Mouse (Mus musculus) CH12.LX (cell line): ENCODE measurements around the gene Nhsl1. TPM values are rescaled to one million over a fixed set of nuclear protein-coding genes. Genes with fewer than 3 reads are reported as not detected.

Experiments used
- DNase-seq: peaks from one replicate; pipeline ENCODE4 v3.0.0-alpha.2; 2013; ENCODE audit errors: extremely low read depth
- H3K27ac ChIP-seq: 2 replicates; pipeline ENCODE4 v1.5.1; 2012; ENCODE audit warnings: low read depth, mild to moderate bottlenecking, control low read depth, moderate library complexity; ENCODE audit not compliant: insufficient read depth
- H3K27me3 ChIP-seq: replicated peaks from 2 replicates; pipeline ENCODE3; 2012; ENCODE audit warnings: inconsistent platforms
- H3K36me3 ChIP-seq, 2 experiments: replicated peaks in 1 of 2; 2 replicates each; pipeline versions ENCODE3 to v1.6.1; 2012; ENCODE audit warnings: inconsistent platforms in 1 of 2, low read length in 1 of 2, mild to moderate bottlenecking in 1 of 2, mixed read lengths in 1 of 2, moderate library complexity in 1 of 2; ENCODE audit not compliant: control insufficient read depth in 1 of 2, insufficient read depth in 1 of 2
- H3K4me1 ChIP-seq, 2 experiments: 2 replicates each; pipeline ENCODE4 v1.6.1; 2012; ENCODE audit warnings: inconsistent platforms in 1 of 2, moderate library complexity in 1 of 2; ENCODE audit not compliant: insufficient read depth in 2 of 2, control insufficient read depth in 1 of 2
- H3K4me2 ChIP-seq: 2 replicates; pipeline ENCODE4 v1.6.1; 2012; ENCODE audit warnings: low read depth, mild to moderate bottlenecking, control low read depth; ENCODE audit not compliant: poor library complexity, insufficient read depth, severe bottlenecking
- H3K4me3 ChIP-seq, 3 experiments: fragments of 150-350 bp in 1 of 3; sonication (generic) in 1 of 3; replicated peaks in 1 of 3; 2 replicates each; pipeline versions ENCODE3 to v1.5.1; 2011 to 2012; ENCODE audit warnings: low read depth in 2 of 3, low read length in 2 of 3, mild to moderate bottlenecking in 2 of 3, moderate library complexity in 2 of 3, control low read depth in 1 of 3, improper control_type of control experiment in 1 of 3, inconsistent platforms in 1 of 3, mixed read lengths in 1 of 3; ENCODE audit not compliant: poor library complexity in 1 of 3
- H3K79me2 ChIP-seq: replicated peaks from 2 replicates; pipeline ENCODE4 v1.6.1; 2012; ENCODE audit warnings: mild to moderate bottlenecking, moderate library complexity; ENCODE audit not compliant: control insufficient read depth, poor library complexity, insufficient read depth, severe bottlenecking; ENCODE audit errors: extremely low read depth
- H3K9ac ChIP-seq: 2 replicates; pipeline ENCODE4 v1.6.1; 2012; ENCODE audit warnings: low read depth, mild to moderate bottlenecking, control low read depth, moderate library complexity; ENCODE audit not compliant: insufficient read depth
- H3K9me3 ChIP-seq: replicated peaks from 2 replicates; pipeline ENCODE3; 2012; ENCODE audit warnings: low read length, inconsistent platforms, mixed read lengths
- BHLHE40 ChIP-seq: IDR thresholded peaks from 2 replicates; pipeline ENCODE4 v1.6.1; 2011; ENCODE audit warnings: mild to moderate bottlenecking, low read depth, low read length, improper control_type of control experiment
- CHD1 ChIP-seq: IDR thresholded peaks from 2 replicates; pipeline ENCODE4 v1.6.1; 2012; ENCODE audit warnings: low read depth, low read length, improper control_type of control experiment, inconsistent platforms
- CHD2 ChIP-seq: IDR thresholded peaks from 2 replicates; pipeline ENCODE4 v1.6.1; 2011; ENCODE audit warnings: low read length, improper control_type of control experiment
- CTCF ChIP-seq, 2 experiments: IDR thresholded peaks in 1 of 2; conservative IDR thresholded peaks in 1 of 2; 2 replicates each; pipeline ENCODE4 v1.5.1; 2011 to 2012; ENCODE audit warnings: low read depth in 2 of 2, low read length in 2 of 2, improper control_type of control experiment in 1 of 2, inconsistent platforms in 1 of 2, mild to moderate bottlenecking in 1 of 2, moderate library complexity in 1 of 2
- E2F4 ChIP-seq: IDR thresholded peaks from 2 replicates; pipeline ENCODE4 v1.6.1; 2011; ENCODE audit warnings: low read depth, low read length, improper control_type of control experiment; ENCODE audit not compliant: insufficient replicate concordance
- ETS1 ChIP-seq: conservative IDR thresholded peaks from 2 replicates; pipeline ENCODE4 v1.6.1; 2012; ENCODE audit warnings: low read depth, mild to moderate bottlenecking, inconsistent platforms, low read length, improper control_type of control experiment, moderate library complexity
- GABPA ChIP-seq: IDR thresholded peaks from 2 replicates; pipeline ENCODE4 v1.6.1; 2012; ENCODE audit warnings: low read depth, low read length, improper control_type of control experiment, inconsistent platforms; ENCODE audit not compliant: insufficient replicate concordance
- HCFC1 ChIP-seq: IDR thresholded peaks from 2 replicates; pipeline ENCODE4 v1.6.1; 2012; ENCODE audit warnings: low read depth, mild to moderate bottlenecking, inconsistent platforms, low read length, improper control_type of control experiment
- IRF4 ChIP-seq: IDR thresholded peaks from 2 replicates; pipeline ENCODE4 v1.6.1; 2014; ENCODE audit warnings: low read depth, mild to moderate bottlenecking, inconsistent platforms, low read length, improper control_type of control experiment
- JUN ChIP-seq: IDR thresholded peaks from 2 replicates; pipeline ENCODE4 v1.6.1; 2011; ENCODE audit warnings: low read depth, mild to moderate bottlenecking, low read length, improper control_type of control experiment, moderate library complexity; ENCODE audit not compliant: insufficient read depth
- MAX ChIP-seq: IDR thresholded peaks from 2 replicates; pipeline ENCODE4 v1.6.1; 2011; ENCODE audit warnings: low read length, improper control_type of control experiment
- MAZ ChIP-seq: IDR thresholded peaks from 2 replicates; pipeline ENCODE4 v1.6.1; 2012; ENCODE audit warnings: low read depth, mild to moderate bottlenecking, inconsistent platforms, low read length, improper control_type of control experiment, moderate library complexity
- MEF2A ChIP-seq: IDR thresholded peaks from 2 replicates; pipeline ENCODE4 v1.6.1; 2014; ENCODE audit warnings: low read depth, mild to moderate bottlenecking, inconsistent platforms, low read length, improper control_type of control experiment, borderline replicate concordance
- MXI1 ChIP-seq: IDR thresholded peaks from 2 replicates; pipeline ENCODE4 v1.6.1; 2011; ENCODE audit warnings: mild to moderate bottlenecking, low read depth, low read length, improper control_type of control experiment
- NELFE ChIP-seq: IDR thresholded peaks from 2 replicates; pipeline ENCODE4 v1.6.1; 2011; ENCODE audit warnings: low read depth, low read length, improper control_type of control experiment
- NRF1 ChIP-seq: IDR thresholded peaks from 2 replicates; pipeline ENCODE4 v1.6.1; 2014; ENCODE audit warnings: low read depth, mild to moderate bottlenecking, inconsistent platforms, low read length, improper control_type of control experiment, moderate library complexity
- PAX5 ChIP-seq: IDR thresholded peaks from 2 replicates; pipeline ENCODE4 v1.6.1; 2012; ENCODE audit warnings: low read length, inconsistent platforms, mixed read lengths
- RAD21 ChIP-seq: IDR thresholded peaks from 2 replicates; pipeline ENCODE4 v1.6.1; 2011; ENCODE audit warnings: low read depth, mild to moderate bottlenecking, low read length, improper control_type of control experiment, moderate library complexity
- SMC3 ChIP-seq: IDR thresholded peaks from 2 replicates; pipeline ENCODE4 v1.6.1; 2011; ENCODE audit warnings: low read depth, low read length, improper control_type of control experiment
- TCF12 ChIP-seq: IDR thresholded peaks from 2 replicates; pipeline ENCODE4 v1.6.1; 2014; ENCODE audit warnings: low read depth, mild to moderate bottlenecking, inconsistent platforms, low read length, improper control_type of control experiment
- USF1 ChIP-seq: IDR thresholded peaks from 2 replicates; pipeline ENCODE4 v1.6.1; 2014; ENCODE audit warnings: low read depth, mild to moderate bottlenecking, inconsistent platforms, low read length, improper control_type of control experiment
- USF2 ChIP-seq: conservative IDR thresholded peaks from 2 replicates; pipeline ENCODE4 v1.6.1; 2011; ENCODE audit warnings: low read depth, low read length, improper control_type of control experiment
- ZC3H11A ChIP-seq: IDR thresholded peaks from 2 replicates; pipeline ENCODE4 v1.6.1; 2012; ENCODE audit warnings: low read depth, mild to moderate bottlenecking, inconsistent platforms, low read length, improper control_type of control experiment
- ZKSCAN1 ChIP-seq: IDR thresholded peaks from 2 replicates; pipeline ENCODE4 v1.6.1; 2012; ENCODE audit warnings: low read depth, inconsistent platforms, low read length, improper control_type of control experiment, borderline replicate concordance
- ZMIZ1 ChIP-seq: IDR thresholded peaks from 2 replicates; pipeline ENCODE4 v1.6.1; 2012; ENCODE audit warnings: low read depth, mild to moderate bottlenecking, inconsistent platforms, low read length, improper control_type of control experiment
- ZNF384 ChIP-seq: IDR thresholded peaks from 2 replicates; pipeline ENCODE4 v1.6.1; 2012; ENCODE audit warnings: low read depth, low read length, improper control_type of control experiment, inconsistent platforms
- dilution Hi-C: fragments of 300-500 bp; cut with MboI; formaldehyde crosslinking; loops from 2 replicates; pipeline ENCODE4 v1.14.3; 2020; ENCODE audit warnings: low sequenced_read_pairs; ENCODE audit not compliant: extremely low pct_unique_long_range_greater_than_20kb, extremely low pct_ligation_motif_present
- in situ Hi-C: fragments of 300-500 bp; cut with MboI; formaldehyde crosslinking; loops from 3 replicates; pipeline ENCODE4 v1.14.3; 2019; ENCODE audit warnings: low sequenced_read_pairs, low pct_ligation_motif_present, low pct_unique_long_range_greater_than_20kb, mixed read lengths
- polyA plus RNA-seq: library from polyadenylated mRNA; unstranded; fragments of >175 nt; gene quantifications from 2 replicates; pipeline ENCODE4 v1.2.1, GENCODE M21; 2012; ENCODE audit warnings: low read depth; ENCODE audit not compliant: insufficient read length
- total RNA-seq, 2 experiments: library from RNA; depleted of rRNA; stranded (reverse); fragments of 300-350 nt in 1 of 2; fragments of >200 nt in 1 of 2; gene quantifications; 2 replicates each; pipeline ENCODE4 v1.2.3; 2012 to 2014

Gene Nhsl1
- total and polyA plus RNA-seq, 3 experiments = 0.13 to 0.19 (median 0.15) TPM

DNA sequence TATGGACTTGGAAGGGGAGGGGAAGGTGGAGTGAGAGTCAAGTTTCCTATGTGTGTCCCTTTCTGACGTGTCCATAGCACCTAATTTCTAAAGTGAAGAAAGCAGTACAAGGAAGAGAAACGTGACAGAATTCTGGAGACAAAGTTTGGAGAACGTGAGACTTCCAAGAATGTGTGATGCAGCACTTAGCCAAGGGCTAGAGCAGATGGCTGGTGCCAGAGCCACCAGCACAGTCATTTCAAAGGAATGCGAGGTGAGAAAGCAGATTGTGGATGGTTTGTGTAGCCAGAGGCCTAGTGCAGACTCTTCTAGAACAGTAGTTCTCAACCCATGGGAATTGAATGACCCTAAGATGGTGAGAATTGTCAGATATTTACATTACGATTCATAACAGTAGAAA lies 13.7 kb upstream of the Nhsl1 start:
- no peak overlapping the region for H3K9ac ChIP-seq
- no peak for TF ChIP-seq MEF2A
- TF ChIP-seq IRF4 = no peak
- no peak for TF ChIP-seq USF2
- TF ChIP-seq ETS1 = no peak
- no peak for TF ChIP-seq MAZ
- no peak for TF ChIP-seq HCFC1
- no peak for TF ChIP-seq ZMIZ1
- no peak for TF ChIP-seq CTCF (conservative IDR thresholded peaks at IDR 0.05 in 1 of 2, IDR thresholded peaks at IDR 0.05 in 1 of 2; ENCODE audit: low read depth in 2 of 2, low read length in 2 of 2)
- no peak for TF ChIP-seq USF1
- no peak for TF ChIP-seq E2F4
- TF ChIP-seq TCF12 = no peak
- TF ChIP-seq BHLHE40 = no peak
- no peak for TF ChIP-seq ZKSCAN1
- TF ChIP-seq NELFE = no peak
- TF ChIP-seq MAX = no peak
- in situ Hi-C loops (no loop called here), dilution Hi-C loops (no loop called here)
- H3K9me3 ChIP-seq = no peaks in the 10 kb centered on the region
- H3K4me2 ChIP-seq = no peak overlapping the region
- no peak overlapping the region for H3K4me3 ChIP-seq
- H3K36me3 ChIP-seq = no peaks in the 10 kb centered on the region
- no peaks in the 10 kb centered on the region for H3K27me3 ChIP-seq
- H3K4me1 ChIP-seq = peaks cover 4 to 12% of the 10 kb centered on the region in 2 experiments; a peak in 3 of 4 replicates
- no peak for DNase-seq
- H3K27ac ChIP-seq = no peak overlapping the region
- H3K79me2 ChIP-seq = no peaks in the 10 kb centered on the region

- H3K27ac ChIP-seq = no peak overlapping the region
- no peak for DNase-seq
- H3K9me3 ChIP-seq = peaks cover 10% of the 10 kb centered on the region
- H3K4me1 ChIP-seq = no peaks in the 10 kb centered on the region
- TF ChIP-seq ZMIZ1 (no peak), RAD21 (no peak), MXI1 (no peak), MAX (no peak), GABPA (no peak), IRF4 (no peak), NRF1 (no peak), ZNF384 (no peak), CTCF (conservative IDR thresholded peaks at IDR 0.05 in 1 of 2, IDR thresholded peaks at IDR 0.05 in 1 of 2; ENCODE audit: low read depth in 2 of 2, low read length in 2 of 2) (no peak), USF1 (no peak), CHD1 (no peak), JUN (no peak), ZKSCAN1 (no peak), CHD2 (no peak), MEF2A (no peak), SMC3 (no peak), TCF12 (no peak), PAX5 (no peak), ETS1 (no peak), ZC3H11A (no peak)
- H3K27me3 ChIP-seq = no peaks in the 10 kb centered on the region
- in situ Hi-C loops (no loop called here), dilution Hi-C loops (no loop called here)
- no peak overlapping the region for H3K9ac ChIP-seq
- H3K36me3 ChIP-seq = no peaks in the 10 kb centered on the region
- no peak overlapping the region for H3K4me3 ChIP-seq
- no peaks in the 10 kb centered on the region for H3K79me2 ChIP-seq
- H3K4me2 ChIP-seq = no peak overlapping the region
Observed at GRCm38 (mm10) chr10:18315071-18315470, 3.7 kb upstream of the Nhsl1 start.
